Mouse (Mus musculus): ENCODE results near the gene Cfd.

Gene Cfd

DNA sequence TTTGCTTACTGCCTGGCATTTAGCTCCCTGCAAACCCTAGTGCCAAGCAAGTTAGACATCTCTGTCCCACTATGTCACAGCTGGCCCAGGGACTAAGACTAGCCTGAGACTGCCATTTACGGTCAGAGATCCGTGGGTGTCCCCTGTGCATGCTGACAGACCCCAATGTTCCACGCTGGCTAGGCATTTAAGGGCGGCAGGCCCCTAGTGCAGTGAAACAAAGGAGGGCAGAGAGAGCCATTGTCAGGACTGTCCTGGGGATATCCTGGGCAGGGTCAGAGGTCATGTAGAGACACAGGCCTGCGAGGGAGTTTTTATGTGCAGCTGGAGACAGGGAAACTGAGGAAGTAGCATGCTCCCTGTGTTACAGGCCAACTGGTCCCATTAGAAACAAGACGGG, 43.2 kb downstream of the Cfd start:
- DNase-seq (ENCODE audit: low spot score in 2 of 2), result no peak

GRCm38 (mm10) chr10:79934272-79934721, 43.6 kb downstream of the Cfd start:
- DNase-seq (ENCODE audit: low spot score in 2 of 2), result peak; percentile 60 to 79

- DNase-seq (ENCODE audit: low spot score in 2 of 2), result no peak
Measured at GRCm38 (mm10) chr10:79934794-79935569, 44.3 kb downstream of the Cfd start.

DNA sequence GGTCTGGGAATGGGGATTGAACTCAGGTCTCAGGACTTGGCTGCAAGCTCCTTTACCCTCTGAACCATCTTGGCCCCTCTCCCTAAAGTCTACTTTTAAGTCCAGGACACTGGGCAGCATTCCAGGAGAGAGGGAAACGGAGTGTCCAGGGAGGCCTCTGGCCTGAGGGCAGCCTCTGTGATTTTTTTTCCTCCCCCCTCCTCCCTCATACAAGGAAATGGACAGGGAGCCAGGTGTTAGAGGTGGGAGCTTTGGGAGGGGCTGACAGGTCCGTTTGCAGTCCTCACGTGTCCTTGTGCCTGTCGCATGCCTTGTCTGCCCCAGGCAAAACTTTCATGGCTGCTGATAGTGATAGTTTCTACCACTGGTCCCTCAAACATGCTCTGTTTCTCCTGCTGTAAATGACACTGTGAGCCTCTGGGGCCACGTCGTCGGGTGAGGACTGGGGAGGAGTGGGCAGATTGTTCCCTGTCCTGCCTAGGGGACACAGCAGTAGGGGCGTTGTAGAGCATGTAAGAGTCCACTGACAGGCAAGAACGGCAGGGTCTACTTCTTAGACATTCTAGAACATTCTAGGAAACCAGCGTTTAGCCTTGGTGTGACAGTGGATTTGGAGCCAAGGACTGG, 45.7 kb downstream of the Cfd start:
- no peak for DNase-seq (ENCODE audit: low spot score in 2 of 2)

- no peak for DNase-seq (ENCODE audit: low spot score in 2 of 2)
Measured at GRCm38 (mm10) chr10:79936911-79937441, 46.3 kb downstream of the Cfd start.

GRCm38 (mm10) chr10:79937775-79938526, 47.3 kb downstream of the Cfd start:
- no peak for DNase-seq (ENCODE audit: low spot score in 2 of 2)

DNA sequence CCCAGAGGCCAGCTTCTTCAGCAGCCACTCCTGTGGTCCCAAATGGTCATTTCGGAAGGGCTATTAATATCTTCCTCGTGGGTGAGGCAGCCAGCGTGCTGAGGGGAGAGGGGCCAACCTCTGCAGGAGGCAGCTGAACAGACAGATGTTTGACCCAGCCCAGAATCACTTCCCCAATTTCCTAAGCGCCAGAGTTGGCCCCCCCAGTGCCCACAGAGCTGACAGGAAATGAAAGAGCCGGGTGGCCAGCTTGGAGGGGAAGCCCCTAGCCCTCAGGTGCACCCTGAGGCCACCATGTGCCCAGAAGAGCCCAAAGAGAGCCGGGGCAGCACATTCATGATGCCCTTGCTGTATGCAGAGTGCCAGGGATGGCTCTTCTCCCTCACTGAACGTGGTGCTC, 50.1 kb downstream of the Cfd start:
- DNase-seq (ENCODE audit: low spot score in 2 of 2), result no peak
